Mouse (Mus musculus) spleen, adult 2 months (tissue): ENCODE data around the gene Scap.

ENCODE experiments used
- CTCF ChIP-seq: fragments of 200-500 bp; IDR thresholded peaks from 2 replicates; pipeline ENCODE4 v1.5.1; 2011; ENCODE audit warnings: mild to moderate bottlenecking, inconsistent platforms; ENCODE audit not compliant: insufficient read depth, insufficient read length, insufficient replicate concordance; ENCODE audit errors: extremely low read depth
- POLR2A ChIP-seq: fragments of 200-500 bp; IDR thresholded peaks from 2 replicates; pipeline ENCODE4 v1.6.1; 2011; ENCODE audit warnings: low read depth, low read length, inconsistent platforms

DNA sequence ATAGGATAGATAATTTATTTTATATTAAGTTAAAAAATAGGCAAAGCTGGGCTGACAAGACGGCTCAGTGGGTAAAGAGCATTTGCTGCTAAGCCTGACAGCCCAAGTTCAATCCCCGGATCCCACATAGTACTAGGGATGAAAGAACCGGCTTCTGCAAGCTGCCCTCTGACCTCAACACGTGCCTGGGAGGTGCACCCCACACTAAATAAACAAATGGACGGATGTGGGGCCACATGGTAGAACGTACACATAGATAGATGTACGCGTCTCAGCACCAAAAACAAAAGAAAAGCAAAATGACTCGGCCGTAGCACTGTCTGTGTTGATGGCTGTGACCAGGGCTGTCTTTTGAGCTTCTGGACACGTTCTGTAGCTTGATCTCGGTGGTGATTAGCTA lies 28.2 kb downstream of the Scap start:
- TF ChIP-seq POLR2A (no peak), CTCF (no peak)
